Mouse (Mus musculus) right cerebral cortex, adult 2 months (tissue): ENCODE measurements around the gene Cuedc1.

Experiments
- DNase-seq, 2 experiments: peaks; one replicate each; pipeline ENCODE4 v3.0.0; 2021 to 2022; ENCODE audit warnings: low spot score in 2 of 2

Gene Cuedc1

GRCm38 (mm10) chr11:88086737-88087627 is 10.9 kb upstream of the Cuedc1 start:
- DNase-seq: peak; percentile 89 to 92

- DNase-seq: no peak
Measured at GRCm38 (mm10) chr11:88089150-88089549, 8.7 kb upstream of the Cuedc1 start.

- DNase-seq: no peak
Measured at GRCm38 (mm10) chr11:88090293-88090692, 7.6 kb upstream of the Cuedc1 start.

GRCm38 (mm10) chr11:88091949-88092348 is 5.9 kb upstream of the Cuedc1 start:
- no peak for DNase-seq

GRCm38 (mm10) chr11:88097173-88097572 is 685 bp upstream of the Cuedc1 start:
- no peak for DNase-seq

- peak; percentile 66 to 75 for DNase-seq
Measured at GRCm38 (mm10) chr11:88098787-88099598, 1.1 kb downstream of the Cuedc1 start.

- peak; percentile 20 for DNase-seq
Measured at GRCm38 (mm10) chr11:88099599-88100023, 1.8 kb downstream of the Cuedc1 start.

- no peak for DNase-seq
Measured at GRCm38 (mm10) chr11:88100170-88100569, 2.3 kb downstream of the Cuedc1 start.

GRCm38 (mm10) chr11:88103214-88103941 is 5.5 kb downstream of the Cuedc1 start:
- DNase-seq: no peak

- DNase-seq: no peak
Measured at GRCm38 (mm10) chr11:88105494-88106291, 7.8 kb downstream of the Cuedc1 start.

- no peak for DNase-seq
Measured at GRCm38 (mm10) chr11:88106292-88106554, 8.4 kb downstream of the Cuedc1 start.

- no peak for DNase-seq
Measured at GRCm38 (mm10) chr11:88107365-88107764, 9.5 kb downstream of the Cuedc1 start.

- DNase-seq: no peak
Measured at GRCm38 (mm10) chr11:88110031-88110594, 12.3 kb downstream of the Cuedc1 start.

GRCm38 (mm10) chr11:88112078-88112477 is 14.2 kb downstream of the Cuedc1 start:
- DNase-seq: no peak

- no peak for DNase-seq
Measured at GRCm38 (mm10) chr11:88112677-88113333, 14.9 kb downstream of the Cuedc1 start.

GRCm38 (mm10) chr11:88113543-88114271 is 15.8 kb downstream of the Cuedc1 start:
- DNase-seq: no peak

- no peak for DNase-seq
Measured at GRCm38 (mm10) chr11:88114871-88115301, 17.0 kb downstream of the Cuedc1 start.

- DNase-seq: no peak
Measured at GRCm38 (mm10) chr11:88116568-88116967, 18.7 kb downstream of the Cuedc1 start.

- no peak for DNase-seq
Measured at GRCm38 (mm10) chr11:88117356-88118090, 19.7 kb downstream of the Cuedc1 start.
